Mouse (Mus musculus): ENCODE data around the gene Phpt1. TPM values are rescaled to one million over a fixed set of nuclear protein-coding genes. Genes with fewer than 3 reads are reported as not detected.

The Phpt1 gene
- total RNA-seq, 1 experiment = 29.9 TPM

GRCm38 (mm10) chr2:25617578-25617977 lies 42.6 kb upstream of the Phpt1 start, which contains the start of gene Ccdc183:
Ccdc183 (minus strand) TSS chr2:25617678.
- peak within 1 kb of the TSS; percentile 42 to 54; a peak in 3 of 4 replicates for H3K4me3 ChIP-seq (ENCODE audit: insufficient read depth in 1 of 2, low read depth in 1 of 2, low read length in 2 of 2, poor library complexity in 1 of 2, severe bottlenecking in 1 of 2)
- H3K36me3 ChIP-seq (ENCODE audit: control insufficient read depth, insufficient read depth, low read length, poor library complexity, severe bottlenecking) = no peaks in the 10 kb centered on the region; the same call in 1 of the 2 replicates
- H3K9me3 ChIP-seq (ENCODE audit: control insufficient read depth, insufficient read depth, low read depth, low read length) = no peaks in the 10 kb centered on the region
- no peak within 1 kb of the TSS for H3K9ac ChIP-seq (ENCODE audit: insufficient read depth, low read depth, low read length, poor library complexity, severe bottlenecking)
- no peaks in the 10 kb centered on the region; a peak in 1 of 4 replicates for H3K4me1 ChIP-seq (ENCODE audit: control insufficient read depth in 2 of 2, insufficient read depth in 2 of 2, low read length in 2 of 2, poor library complexity in 1 of 2)
- TF ChIP-seq CHD2 (IDR thresholded peaks at IDR 0.05; ENCODE audit: low read depth, low read length) (no peak), ZNF384 (IDR thresholded peaks at IDR 0.05; ENCODE audit: low read depth, low read length) (no peak), HCFC1 (IDR thresholded peaks at IDR 0.05; ENCODE audit: borderline replicate concordance, insufficient read depth, low read length) (no peak), ZC3H11A (IDR thresholded peaks at IDR 0.05; ENCODE audit: borderline replicate concordance, low read depth, low read length) (no peak), MAFK (IDR thresholded peaks at IDR 0.05; ENCODE audit: insufficient read depth, low read depth, low read length) (no peak)
- no peak for DNase-seq (ENCODE audit: low read depth, low spot score)
- no peak within 1 kb of the TSS for H3K27ac ChIP-seq (ENCODE audit: insufficient read depth, low read depth, low read length, poor library complexity, severe bottlenecking)
- in situ Hi-C loops (cut with MboI; ENCODE audit: low sequenced_read_pairs in 2 of 2, unreplicated experiment in 2 of 2) = no loop called here

DNA sequence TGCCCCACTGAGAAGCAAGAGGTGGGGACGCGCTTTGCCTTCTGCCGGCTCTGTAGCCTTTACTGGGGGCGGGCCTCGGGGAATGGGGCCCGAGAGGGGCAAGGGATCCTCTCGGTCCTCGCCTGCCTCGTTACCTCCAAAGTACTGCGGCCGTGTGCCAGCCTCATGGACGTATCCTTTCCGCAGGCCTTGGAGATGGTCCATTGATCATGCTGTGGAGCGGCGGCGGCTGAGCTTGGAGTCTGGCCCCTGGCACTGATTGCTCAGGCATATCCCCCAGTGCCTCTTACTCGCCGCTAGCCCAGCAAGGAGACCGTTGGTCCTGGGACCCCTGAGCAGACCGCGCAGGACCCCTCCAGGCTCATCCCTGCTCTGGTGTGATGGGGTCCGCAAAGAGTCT lies 41.4 kb upstream of the Phpt1 start:
- peak; percentile 9 for DNase-seq (ENCODE audit: low read depth, low spot score)
- Histone ChIP-seq H3K27ac (ENCODE audit: insufficient read depth, low read depth, low read length, poor library complexity, severe bottlenecking) (no peak overlapping the region), H3K9ac (ENCODE audit: insufficient read depth, low read depth, low read length, poor library complexity, severe bottlenecking) (0 out of 2 replicates have a peak overlapping the region, but pooled peaks have one; percentile 15), H3K4me3 (ENCODE audit: insufficient read depth in 1 of 2, low read depth in 1 of 2, low read length in 2 of 2, poor library complexity in 1 of 2, severe bottlenecking in 1 of 2) (peak overlapping the region; percentile 42 to 54), H3K4me1 (ENCODE audit: control insufficient read depth in 2 of 2, insufficient read depth in 2 of 2, low read length in 2 of 2, poor library complexity in 1 of 2) (no peaks in the 10 kb centered on the region; a peak in 1 of 4 replicates), H3K9me3 (ENCODE audit: control insufficient read depth, insufficient read depth, low read depth, low read length) (no peaks in the 10 kb centered on the region), H3K36me3 (ENCODE audit: control insufficient read depth, insufficient read depth, low read length, poor library complexity, severe bottlenecking) (no peaks in the 10 kb centered on the region; the same call in 1 of the 2 replicates)
- in situ Hi-C loops (cut with MboI; ENCODE audit: low sequenced_read_pairs in 2 of 2, unreplicated experiment in 2 of 2) = no loop called here
- no peak for TF ChIP-seq MAFK (IDR thresholded peaks at IDR 0.05; ENCODE audit: insufficient read depth, low read depth, low read length)
- no peak for TF ChIP-seq ZC3H11A (IDR thresholded peaks at IDR 0.05; ENCODE audit: borderline replicate concordance, low read depth, low read length)
- TF ChIP-seq ZNF384 (IDR thresholded peaks at IDR 0.05; ENCODE audit: low read depth, low read length) = no peak
- no peak for TF ChIP-seq CHD2 (IDR thresholded peaks at IDR 0.05; ENCODE audit: low read depth, low read length)
- no peak for TF ChIP-seq HCFC1 (IDR thresholded peaks at IDR 0.05; ENCODE audit: borderline replicate concordance, insufficient read depth, low read length)

DNA sequence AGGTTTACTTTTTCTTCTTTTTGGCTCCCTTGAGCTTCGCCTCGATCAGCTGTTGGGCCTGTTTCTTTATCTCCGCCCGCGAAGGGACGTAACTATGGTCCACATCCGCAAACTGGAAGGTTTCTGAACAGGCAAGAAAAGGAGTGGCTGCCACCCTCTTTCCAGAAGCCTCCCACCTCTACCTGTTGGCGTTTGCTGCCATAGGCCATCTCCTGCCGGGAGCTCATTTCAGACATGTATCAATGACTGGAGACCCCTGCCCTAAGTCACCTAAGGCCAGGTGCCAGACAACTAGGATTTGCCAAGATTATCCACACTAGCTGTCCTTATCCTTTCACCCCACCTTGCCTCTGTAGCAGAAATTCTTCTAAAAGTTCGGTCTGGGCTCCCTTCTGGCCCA lies 33.6 kb upstream of the Phpt1 start:
- TF ChIP-seq CHD2 (IDR thresholded peaks at IDR 0.05; ENCODE audit: low read depth, low read length) (no peak), ZNF384 (IDR thresholded peaks at IDR 0.05; ENCODE audit: low read depth, low read length) (no peak), ZC3H11A (IDR thresholded peaks at IDR 0.05; ENCODE audit: borderline replicate concordance, low read depth, low read length) (no peak), HCFC1 (IDR thresholded peaks at IDR 0.05; ENCODE audit: borderline replicate concordance, insufficient read depth, low read length) (no peak), MAFK (IDR thresholded peaks at IDR 0.05; ENCODE audit: insufficient read depth, low read depth, low read length) (no peak)
- H3K9me3 ChIP-seq (ENCODE audit: control insufficient read depth, insufficient read depth, low read depth, low read length) = no peaks in the 10 kb centered on the region
- in situ Hi-C loops (cut with MboI; ENCODE audit: low sequenced_read_pairs in 2 of 2, unreplicated experiment in 2 of 2) = no loop called here
- H3K4me1 ChIP-seq (ENCODE audit: control insufficient read depth in 2 of 2, insufficient read depth in 2 of 2, low read length in 2 of 2, poor library complexity in 1 of 2) = no peaks in the 10 kb centered on the region
- no peak overlapping the region for H3K9ac ChIP-seq (ENCODE audit: insufficient read depth, low read depth, low read length, poor library complexity, severe bottlenecking)
- H3K27ac ChIP-seq (ENCODE audit: insufficient read depth, low read depth, low read length, poor library complexity, severe bottlenecking) = no peak overlapping the region
- no peak for DNase-seq (ENCODE audit: low read depth, low spot score)
- peak overlapping the region in 1 of 2 experiments; percentile 80; a peak in 2 of 4 replicates for H3K4me3 ChIP-seq (ENCODE audit: insufficient read depth in 1 of 2, low read depth in 1 of 2, low read length in 2 of 2, poor library complexity in 1 of 2, severe bottlenecking in 1 of 2)
- H3K36me3 ChIP-seq (ENCODE audit: control insufficient read depth, insufficient read depth, low read length, poor library complexity, severe bottlenecking) = no peaks in the 10 kb centered on the region

- Histone ChIP-seq H3K9me3 (ENCODE audit: control insufficient read depth, insufficient read depth, low read depth, low read length) (no peaks in the 10 kb centered on the region), H3K4me3 (ENCODE audit: insufficient read depth in 1 of 2, low read depth in 1 of 2, low read length in 2 of 2, poor library complexity in 1 of 2, severe bottlenecking in 1 of 2) (peak within 1 kb of the TSS; percentile 80), H3K27ac (ENCODE audit: insufficient read depth, low read depth, low read length, poor library complexity, severe bottlenecking) (no peak within 1 kb of the TSS), H3K36me3 (ENCODE audit: control insufficient read depth, insufficient read depth, low read length, poor library complexity, severe bottlenecking) (no peaks in the 10 kb centered on the region; the same call in 1 of the 2 replicates), H3K4me1 (ENCODE audit: control insufficient read depth in 2 of 2, insufficient read depth in 2 of 2, low read length in 2 of 2, poor library complexity in 1 of 2) (no peaks in the 10 kb centered on the region), H3K9ac (ENCODE audit: insufficient read depth, low read depth, low read length, poor library complexity, severe bottlenecking) (peak within 1 kb of the TSS; percentile 88)
- DNase-seq (ENCODE audit: low read depth, low spot score) = peak; percentile 71
- in situ Hi-C loops (cut with MboI; ENCODE audit: low sequenced_read_pairs in 2 of 2, unreplicated experiment in 2 of 2) = no loop called here
- peak; percentile 75 for TF ChIP-seq HCFC1 (IDR thresholded peaks at IDR 0.05; ENCODE audit: borderline replicate concordance, insufficient read depth, low read length)
- TF ChIP-seq MAFK (IDR thresholded peaks at IDR 0.05; ENCODE audit: insufficient read depth, low read depth, low read length) = no peak
These were observed 33.0 kb upstream of the Phpt1 start, which contains the start of gene Rabl6 for GRCm38 (mm10) chr2:25607761-25608622. Rabl6 (minus strand) TSS chr2:25608521.
